Mouse (Mus musculus): ENCODE data around the gene Banf2.

Gene Banf2

DNA sequence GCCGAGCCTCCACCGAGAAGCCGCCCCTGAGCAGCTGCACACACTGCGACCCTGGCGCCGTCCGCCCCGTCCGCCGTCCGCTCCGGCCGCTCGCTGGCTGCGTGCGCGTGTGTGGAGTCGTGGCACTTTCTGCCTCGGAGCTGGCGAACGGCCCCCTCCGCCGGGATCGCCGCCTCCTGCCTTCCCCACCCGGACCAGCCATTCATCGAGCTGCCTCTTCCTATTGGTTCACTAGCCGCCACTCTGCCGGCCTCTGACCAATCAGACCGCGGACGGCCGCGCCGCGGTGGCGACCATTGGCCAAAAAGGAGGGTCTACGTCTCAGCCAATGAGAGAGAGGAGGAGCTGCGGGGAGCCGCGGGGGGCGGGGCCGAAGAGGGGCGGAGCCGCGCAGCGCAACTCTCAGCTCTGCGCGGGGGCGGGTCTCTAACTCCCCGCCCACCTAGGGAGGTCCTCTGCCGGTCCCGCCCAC, 21.7 kb upstream of the Banf2 start, which contains the start of gene Rrbp1:
TSS of gene Rrbp1 (minus strand) at position 184 of the 472 bp plus-strand sequence.
- TF ChIP-seq CTCF (conservative IDR thresholded peaks at IDR 0.05; ENCODE audit: low read length) (no peak), NANOG (IDR thresholded peaks at IDR 0.05; ENCODE audit: borderline replicate concordance, low read length) (no peak), POU5F1 (IDR thresholded peaks at IDR 0.05; ENCODE audit: borderline replicate concordance, low read length) (no peak)
- H3K9me3 ChIP-seq (ENCODE audit: low read length) = no peaks in the 10 kb centered on the region
- peak within 1 kb of the TSS; percentile 96 for H3K4me3 ChIP-seq (replicated peaks; ENCODE audit: low read length)
- peaks cover 38% of the 10 kb centered on the region for H3K4me1 ChIP-seq (replicated peaks; ENCODE audit: low read depth, low read length)
- H3K36me3 ChIP-seq (ENCODE audit: insufficient read depth, low read length) = peaks cover 9% of the 10 kb centered on the region; the same call in 1 of the 2 replicates
- H3K27me3 ChIP-seq (ENCODE audit: insufficient read depth, low read length) = 0 out of 2 replicates have a peak, but pooled peaks cover 2% of the 10 kb centered on the region

- TF ChIP-seq CTCF (conservative IDR thresholded peaks at IDR 0.05; ENCODE audit: low read length) (no peak), POU5F1 (IDR thresholded peaks at IDR 0.05; ENCODE audit: borderline replicate concordance, low read length) (no peak), NANOG (IDR thresholded peaks at IDR 0.05; ENCODE audit: borderline replicate concordance, low read length) (no peak)
- peaks cover 16% of the 10 kb centered on the region for H3K4me1 ChIP-seq (replicated peaks; ENCODE audit: low read depth, low read length)
- H3K9me3 ChIP-seq (ENCODE audit: low read length) = no peaks in the 10 kb centered on the region
- H3K36me3 ChIP-seq (ENCODE audit: insufficient read depth, low read length) = no peaks in the 10 kb centered on the region
- H3K27me3 ChIP-seq (ENCODE audit: insufficient read depth, low read length) = peaks cover 4% of the 10 kb centered on the region
- H3K4me3 ChIP-seq (replicated peaks; ENCODE audit: low read length) = no peak overlapping the region
Measured at GRCm38 (mm10) chr2:144014051-144014450, 18.8 kb upstream of the Banf2 start.

- H3K4me1 ChIP-seq (replicated peaks; ENCODE audit: low read depth, low read length) = peaks cover 12% of the 10 kb centered on the region
- no peak for TF ChIP-seq CTCF (conservative IDR thresholded peaks at IDR 0.05; ENCODE audit: low read length)
- TF ChIP-seq POU5F1 (IDR thresholded peaks at IDR 0.05; ENCODE audit: borderline replicate concordance, low read length) = no peak
- no peak overlapping the region for H3K4me3 ChIP-seq (replicated peaks; ENCODE audit: low read length)
- H3K27me3 ChIP-seq (ENCODE audit: insufficient read depth, low read length) = peaks cover 7% of the 10 kb centered on the region
- H3K36me3 ChIP-seq (ENCODE audit: insufficient read depth, low read length) = no peaks in the 10 kb centered on the region
- no peaks in the 10 kb centered on the region for H3K9me3 ChIP-seq (ENCODE audit: low read length)
Measured at GRCm38 (mm10) chr2:144014481-144014880, 18.4 kb upstream of the Banf2 start.

DNA sequence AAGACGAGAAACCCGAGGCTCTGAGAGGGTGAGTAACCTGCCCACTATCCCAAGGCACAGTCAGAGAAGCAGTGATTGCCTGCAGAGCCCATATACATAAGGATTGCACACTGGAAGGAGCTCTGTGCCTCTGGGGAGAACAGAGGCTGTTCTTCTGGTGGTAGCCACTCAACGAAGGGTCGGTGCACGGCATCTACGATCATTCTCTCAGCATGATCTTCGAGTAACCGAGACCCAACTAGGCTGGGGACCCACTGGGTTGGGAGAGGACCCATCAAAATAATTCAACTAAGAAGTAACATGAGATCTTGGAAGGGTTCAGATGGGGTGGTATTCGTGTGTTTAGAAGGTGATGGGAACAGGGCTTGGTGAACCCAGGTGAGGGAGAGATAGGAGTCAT, 17.0 kb upstream of the Banf2 start:
- no peak for TF ChIP-seq CTCF (conservative IDR thresholded peaks at IDR 0.05; ENCODE audit: low read length)
- TF ChIP-seq POU5F1 (IDR thresholded peaks at IDR 0.05; ENCODE audit: borderline replicate concordance, low read length) = no peak
- TF ChIP-seq NANOG (IDR thresholded peaks at IDR 0.05; ENCODE audit: borderline replicate concordance, low read length) = no peak

DNA sequence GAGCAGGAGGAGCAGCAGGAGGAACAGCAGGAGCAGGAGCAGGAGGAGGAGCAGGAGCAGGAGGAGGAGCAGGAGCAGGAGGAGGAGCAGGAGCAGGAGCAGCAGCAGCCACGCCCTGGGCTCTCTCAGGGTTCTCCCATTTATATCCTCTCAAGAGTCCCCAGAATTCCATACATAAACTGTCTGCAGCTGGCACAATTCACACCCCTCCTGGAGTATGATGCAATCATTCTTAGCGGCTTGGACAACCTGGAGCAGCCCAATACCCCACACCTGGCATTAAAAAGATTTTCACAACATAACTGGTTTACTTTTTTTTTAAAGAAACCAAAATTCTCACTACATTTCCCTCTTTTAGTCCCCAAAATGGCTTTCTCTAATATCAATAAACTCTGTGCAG, 12.9 kb upstream of the Banf2 start:
- no peak for TF ChIP-seq CTCF (conservative IDR thresholded peaks at IDR 0.05; ENCODE audit: low read length)
- no peak for TF ChIP-seq POU5F1 (IDR thresholded peaks at IDR 0.05; ENCODE audit: borderline replicate concordance, low read length)
- TF ChIP-seq NANOG (IDR thresholded peaks at IDR 0.05; ENCODE audit: borderline replicate concordance, low read length) = no peak
- no peaks in the 10 kb centered on the region for H3K36me3 ChIP-seq (ENCODE audit: insufficient read depth, low read length)
- peaks cover 8% of the 10 kb centered on the region for H3K27me3 ChIP-seq (ENCODE audit: insufficient read depth, low read length)
- H3K4me3 ChIP-seq (replicated peaks; ENCODE audit: low read length) = no peak overlapping the region
- H3K9me3 ChIP-seq (ENCODE audit: low read length) = no peaks in the 10 kb centered on the region
- H3K4me1 ChIP-seq (replicated peaks; ENCODE audit: low read depth, low read length) = peaks cover 14% of the 10 kb centered on the region

More for the DNA sequence above, 17.0 kb upstream of the Banf2 start:
- Histone ChIP-seq H3K27me3 (ENCODE audit: insufficient read depth, low read length) (peaks cover 7% of the 10 kb centered on the region), H3K36me3 (ENCODE audit: insufficient read depth, low read length) (no peaks in the 10 kb centered on the region), H3K4me1 (replicated peaks; ENCODE audit: low read depth, low read length) (peaks cover 8% of the 10 kb centered on the region), H3K4me3 (replicated peaks; ENCODE audit: low read length) (no peak overlapping the region), H3K9me3 (ENCODE audit: low read length) (no peaks in the 10 kb centered on the region)

DNA sequence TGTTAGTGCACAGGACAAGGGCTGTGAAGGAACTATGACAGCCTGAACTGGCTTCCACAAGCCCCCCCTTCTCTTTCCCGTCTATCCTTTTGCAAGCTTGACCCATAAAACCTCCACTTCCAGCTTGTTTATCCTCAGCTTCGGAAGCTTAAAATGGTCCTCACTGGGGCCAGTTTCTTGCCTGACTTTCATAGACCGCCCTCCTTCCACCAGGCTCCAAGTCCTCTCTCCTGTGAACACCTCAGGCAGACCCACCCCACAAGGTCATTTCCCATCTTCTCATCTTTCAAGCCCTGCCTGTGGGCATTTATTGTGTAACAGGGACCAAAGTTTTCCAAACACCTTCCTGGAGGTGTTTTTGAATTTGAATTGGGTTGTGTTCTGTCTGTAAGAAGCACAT, 10.4 kb upstream of the Banf2 start:
- no peak for TF ChIP-seq NANOG (IDR thresholded peaks at IDR 0.05; ENCODE audit: borderline replicate concordance, low read length)
- TF ChIP-seq CTCF (conservative IDR thresholded peaks at IDR 0.05; ENCODE audit: low read length) = no peak
- TF ChIP-seq POU5F1 (IDR thresholded peaks at IDR 0.05; ENCODE audit: borderline replicate concordance, low read length) = no peak
- Histone ChIP-seq H3K4me3 (replicated peaks; ENCODE audit: low read length) (no peak overlapping the region), H3K36me3 (ENCODE audit: insufficient read depth, low read length) (no peaks in the 10 kb centered on the region), H3K27me3 (ENCODE audit: insufficient read depth, low read length) (peaks cover 8% of the 10 kb centered on the region), H3K4me1 (replicated peaks; ENCODE audit: low read depth, low read length) (peaks cover 14% of the 10 kb centered on the region), H3K9me3 (ENCODE audit: low read length) (no peaks in the 10 kb centered on the region)

- Histone ChIP-seq H3K4me1 (replicated peaks; ENCODE audit: low read depth, low read length) (peaks cover 14% of the 10 kb centered on the region), H3K27me3 (ENCODE audit: insufficient read depth, low read length) (0 out of 2 replicates have a peak, but pooled peaks cover 2% of the 10 kb centered on the region), H3K4me3 (replicated peaks; ENCODE audit: low read length) (no peak overlapping the region), H3K36me3 (ENCODE audit: insufficient read depth, low read length) (no peaks in the 10 kb centered on the region), H3K9me3 (ENCODE audit: low read length) (no peaks in the 10 kb centered on the region)
- no peak for TF ChIP-seq POU5F1 (IDR thresholded peaks at IDR 0.05; ENCODE audit: borderline replicate concordance, low read length)
- TF ChIP-seq NANOG (IDR thresholded peaks at IDR 0.05; ENCODE audit: borderline replicate concordance, low read length) = no peak
- no peak for TF ChIP-seq CTCF (conservative IDR thresholded peaks at IDR 0.05; ENCODE audit: low read length)
Measured at GRCm38 (mm10) chr2:144025361-144025760, 7.5 kb upstream of the Banf2 start.

DNA sequence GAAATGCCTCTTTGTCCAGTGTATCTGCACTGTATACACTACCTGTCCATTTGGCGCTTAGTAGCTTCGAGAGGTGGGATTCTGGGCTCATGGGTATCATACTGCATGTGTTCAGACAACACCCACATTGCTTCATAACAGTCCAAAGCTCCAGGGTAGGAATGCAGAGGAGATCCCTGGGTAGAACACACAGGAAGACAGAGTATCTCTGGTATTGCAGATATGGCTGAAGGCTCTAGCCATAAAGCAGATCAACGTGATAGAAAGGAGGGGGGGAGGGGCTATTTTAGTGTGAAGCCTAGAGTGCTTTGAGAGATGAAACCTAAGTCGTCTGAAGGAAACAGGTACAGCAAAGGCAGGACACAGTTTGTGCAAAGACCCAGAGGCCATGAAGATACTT, 6.4 kb upstream of the Banf2 start:
- Histone ChIP-seq H3K4me3 (replicated peaks; ENCODE audit: low read length) (no peak overlapping the region), H3K4me1 (replicated peaks; ENCODE audit: low read depth, low read length) (peaks cover 14% of the 10 kb centered on the region), H3K9me3 (ENCODE audit: low read length) (no peaks in the 10 kb centered on the region), H3K36me3 (ENCODE audit: insufficient read depth, low read length) (no peaks in the 10 kb centered on the region), H3K27me3 (ENCODE audit: insufficient read depth, low read length) (0 out of 2 replicates have a peak, but pooled peaks cover 2% of the 10 kb centered on the region)
- TF ChIP-seq POU5F1 (IDR thresholded peaks at IDR 0.05; ENCODE audit: borderline replicate concordance, low read length) (no peak), CTCF (conservative IDR thresholded peaks at IDR 0.05; ENCODE audit: low read length) (no peak), NANOG (IDR thresholded peaks at IDR 0.05; ENCODE audit: borderline replicate concordance, low read length) (no peak)

GRCm38 (mm10) chr2:144030791-144031190, 2.1 kb upstream of the Banf2 start:
- Histone ChIP-seq H3K4me3 (replicated peaks; ENCODE audit: low read length) (no peak overlapping the region), H3K27me3 (ENCODE audit: insufficient read depth, low read length) (0 out of 2 replicates have a peak, but pooled peaks cover 3% of the 10 kb centered on the region), H3K4me1 (replicated peaks; ENCODE audit: low read depth, low read length) (no peaks in the 10 kb centered on the region), H3K36me3 (ENCODE audit: insufficient read depth, low read length) (no peaks in the 10 kb centered on the region), H3K9me3 (ENCODE audit: low read length) (no peaks in the 10 kb centered on the region)
- TF ChIP-seq POU5F1 (IDR thresholded peaks at IDR 0.05; ENCODE audit: borderline replicate concordance, low read length) (no peak), CTCF (conservative IDR thresholded peaks at IDR 0.05; ENCODE audit: low read length) (no peak), NANOG (IDR thresholded peaks at IDR 0.05; ENCODE audit: borderline replicate concordance, low read length) (no peak)
